Mouse (Mus musculus) B cell, adult 2 months (primary cell): ENCODE results near the gene Stx7.
"Not testable (repeated sequence)": the region's sequence is repeated elsewhere in the genome, so short reads cannot be mapped to it uniquely, and the experiment has no call there.

ENCODE experiments used
- DNase-seq, 2 experiments: peaks; one replicate each; pipeline ENCODE4 v3.0.0; 2022

Stx7 gene

DNA sequence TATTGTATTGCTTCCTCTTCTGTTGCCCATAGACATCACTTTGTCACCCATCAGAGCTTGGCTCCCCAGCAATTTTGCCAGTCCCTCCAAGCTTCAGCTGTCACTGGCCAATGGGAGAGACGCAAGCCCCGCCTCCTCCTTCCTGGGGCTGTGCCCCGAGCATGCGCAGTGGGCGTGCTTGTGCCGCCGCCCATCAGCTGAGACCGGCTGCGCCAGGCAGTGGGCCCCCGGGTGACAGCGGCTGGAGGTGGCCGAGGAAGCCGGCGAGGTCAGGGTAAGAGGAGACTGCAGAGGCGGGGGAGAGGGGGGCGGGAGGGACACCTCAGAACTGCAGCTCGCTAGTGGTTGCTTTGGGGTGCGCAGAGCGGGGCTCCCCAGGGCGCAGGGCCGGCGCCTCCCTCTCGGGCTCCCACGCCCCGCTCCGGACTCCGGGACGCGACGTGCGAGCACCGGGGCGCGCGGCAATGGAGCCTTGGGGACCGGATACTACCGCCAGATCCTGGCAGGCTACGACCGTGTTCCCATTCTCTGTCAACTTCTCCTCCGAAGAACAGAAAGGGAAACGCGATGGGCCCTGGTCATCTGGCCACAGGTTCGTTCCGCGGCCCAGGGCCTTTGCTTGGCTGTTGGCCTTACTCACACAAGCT, at the start of gene Stx7:
Stx7 (plus strand) TSS at position 168 of the 647 bp plus-strand sequence.
- peak; percentile 93 for DNase-seq

DNA sequence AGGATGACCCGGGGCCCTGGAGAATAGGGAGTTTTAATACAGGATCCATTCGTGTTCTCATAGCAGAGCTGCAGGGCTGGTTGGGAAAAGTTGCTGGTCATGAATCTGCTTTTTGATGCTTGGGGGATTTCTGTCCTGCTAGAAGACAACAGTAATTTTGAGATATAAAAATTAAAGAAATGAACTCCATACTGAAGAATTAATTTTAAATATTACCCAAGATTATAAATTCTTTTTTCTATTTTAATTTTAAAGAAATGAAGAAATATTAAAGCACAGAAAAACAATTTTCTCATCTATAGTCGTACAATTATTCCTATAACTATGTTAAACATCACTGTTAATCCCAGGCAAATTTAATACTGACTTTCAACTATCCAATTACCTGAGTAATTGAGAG, 47.3 kb upstream of the Stx7 start, which contains the start of gene Taar8c:
Taar8c (minus strand) TSS at position 101 of the 400 bp plus-strand sequence.
- not testable (repeated sequence) for DNase-seq

DNA sequence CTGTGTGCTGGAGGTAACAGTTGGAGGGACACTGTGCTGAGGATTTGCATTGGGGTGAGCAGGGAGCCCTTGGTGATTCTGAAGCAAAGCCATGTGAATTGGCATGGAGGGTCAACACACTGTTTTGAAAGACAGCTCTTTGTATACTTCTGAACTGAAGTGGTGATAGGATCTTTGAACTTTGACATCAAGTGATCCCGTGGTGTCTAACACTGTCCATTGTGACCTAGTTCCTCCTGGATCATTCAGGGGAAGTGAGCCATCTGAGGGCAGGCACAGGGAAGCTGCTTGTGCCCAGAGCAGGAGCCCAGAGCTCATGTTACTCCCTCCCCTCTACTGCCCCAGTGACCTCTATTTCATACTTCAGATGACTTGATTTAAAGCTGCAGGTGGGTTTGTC, 45.8 kb upstream of the Stx7 start:
- not testable (repeated sequence) for DNase-seq

DNA sequence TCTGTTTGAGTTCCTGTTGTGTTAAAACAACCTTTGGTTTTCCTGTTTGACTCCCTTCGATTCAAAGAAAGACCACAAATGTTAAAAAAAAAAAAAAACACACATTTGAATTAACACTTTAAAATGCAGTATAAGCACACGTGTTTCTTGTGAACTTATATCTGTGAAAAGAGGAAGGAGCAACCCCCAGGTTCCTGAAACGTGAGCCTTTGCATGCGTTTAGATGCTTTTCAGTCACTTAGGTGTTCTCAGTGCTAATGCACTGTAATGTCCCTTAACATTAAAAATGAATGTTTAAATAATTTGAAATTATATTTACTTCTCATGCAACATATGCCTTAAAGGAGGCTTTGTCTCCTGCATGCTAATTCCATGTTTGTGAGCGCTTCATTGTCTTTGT, 41.4 kb upstream of the Stx7 start:
- no peak for DNase-seq

DNA sequence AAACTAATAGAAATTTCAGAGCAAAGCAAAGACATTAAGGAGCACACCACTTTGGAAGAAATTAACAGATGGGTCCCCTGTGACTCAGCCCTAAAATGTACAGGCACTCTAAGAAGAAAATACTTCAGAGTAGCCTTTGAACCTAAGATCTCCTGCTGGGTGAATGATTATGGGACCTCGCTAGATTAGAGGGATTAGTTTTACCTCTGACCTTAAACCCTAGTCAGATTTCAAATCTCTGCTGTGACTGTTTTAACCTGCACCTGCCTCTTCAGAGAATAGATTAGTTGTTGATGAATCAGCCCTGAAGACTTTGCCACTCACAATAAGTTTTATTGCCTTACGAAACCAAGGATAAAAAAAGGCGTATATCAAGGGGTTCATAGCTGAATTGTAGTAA, 40.9 kb upstream of the Stx7 start:
- DNase-seq: no peak

DNA sequence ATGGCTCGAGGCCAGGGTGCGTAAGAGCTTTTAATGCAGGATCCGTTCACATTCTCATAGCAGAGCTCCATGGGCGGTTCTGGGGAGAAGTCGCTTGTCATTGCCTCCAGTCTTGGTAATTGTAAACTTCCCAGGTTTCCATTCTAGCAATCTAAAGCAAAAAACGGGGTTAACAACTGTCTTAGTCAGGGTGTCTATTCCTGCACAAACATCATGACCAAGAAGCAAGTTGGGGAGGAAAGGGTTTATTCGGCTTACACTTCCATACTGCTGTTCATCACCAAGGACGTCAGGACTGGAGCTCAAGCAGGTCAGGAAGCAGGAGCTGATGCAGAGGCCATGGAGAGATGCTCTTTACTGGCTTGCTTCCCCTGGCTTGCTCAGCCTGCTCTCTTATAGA, 39.7 kb upstream of the Stx7 start, which contains the start of gene Taar9:
Taar9 (minus strand) TSS at position 101 of the 400 bp plus-strand sequence.
- DNase-seq: not testable (repeated sequence)

DNA sequence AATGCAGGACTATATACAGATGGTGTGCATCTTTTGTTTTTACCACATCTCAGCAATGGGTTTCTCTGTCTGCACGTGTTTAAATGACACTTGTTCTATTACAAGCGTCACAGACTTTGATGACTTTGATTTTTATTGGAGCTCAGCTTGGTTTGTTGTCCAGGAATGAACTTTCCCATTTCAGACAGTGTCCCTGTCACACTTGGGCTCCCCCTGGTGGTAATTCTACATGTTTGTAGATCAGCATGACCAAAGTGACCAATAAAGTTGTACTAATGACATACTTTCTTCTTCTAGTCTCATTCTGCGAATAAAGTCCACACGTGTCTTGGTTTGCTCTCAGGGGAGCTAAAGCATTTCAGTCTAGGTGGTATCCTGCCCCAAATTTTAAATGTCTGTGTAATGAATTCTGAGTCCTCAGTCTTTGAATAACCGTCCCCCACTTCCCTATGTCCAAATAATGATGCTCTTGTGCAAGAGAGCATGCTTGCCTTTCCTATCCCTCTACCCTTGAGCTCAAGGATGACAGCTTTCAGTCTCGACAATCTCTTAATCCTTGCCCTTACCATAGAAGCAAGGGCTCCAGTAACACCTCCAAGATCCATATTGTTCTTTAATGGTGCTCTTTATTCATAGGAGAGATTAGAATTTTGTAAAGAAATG, 37.9 kb upstream of the Stx7 start:
- peak; percentile 41 to 50 for DNase-seq

DNA sequence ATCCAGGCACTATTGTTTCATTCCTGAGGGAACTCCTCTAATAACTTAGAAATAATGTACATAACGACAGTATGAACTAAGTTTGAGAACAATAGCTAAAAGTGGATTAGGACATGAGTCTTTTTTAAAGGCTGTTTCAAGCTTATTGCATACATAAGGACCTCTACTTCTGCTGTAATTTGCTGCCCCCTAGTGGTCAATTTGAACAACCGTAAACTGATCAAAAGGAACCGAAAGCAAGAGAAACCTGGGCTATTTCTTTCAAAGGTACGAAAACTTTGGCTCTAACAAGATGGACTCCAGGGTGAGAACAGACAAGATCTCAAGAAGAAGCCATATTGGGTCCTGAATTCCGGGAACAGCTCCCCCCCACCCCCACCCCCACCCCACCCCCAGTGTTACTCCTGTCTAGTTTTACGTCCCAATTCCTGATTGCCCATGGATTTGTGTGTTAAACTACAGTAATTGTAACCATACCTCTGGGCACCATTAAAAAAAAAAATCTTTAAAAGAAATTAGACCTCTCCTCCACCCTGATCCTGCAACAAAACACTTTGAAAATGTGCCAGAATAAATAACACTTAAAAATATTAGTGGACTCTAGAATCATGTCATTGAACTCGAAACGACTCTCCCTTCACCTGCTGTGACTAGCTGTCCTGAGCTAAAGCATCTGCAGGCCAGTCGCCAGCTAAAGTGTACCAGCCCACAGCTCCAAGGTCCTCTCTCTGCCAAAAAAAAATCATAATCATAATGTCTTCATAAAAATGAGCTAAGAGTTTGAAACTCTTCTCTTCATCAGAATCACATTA, 17.4 kb upstream of the Stx7 start:
- peak; percentile 80 to 84 for DNase-seq

DNA sequence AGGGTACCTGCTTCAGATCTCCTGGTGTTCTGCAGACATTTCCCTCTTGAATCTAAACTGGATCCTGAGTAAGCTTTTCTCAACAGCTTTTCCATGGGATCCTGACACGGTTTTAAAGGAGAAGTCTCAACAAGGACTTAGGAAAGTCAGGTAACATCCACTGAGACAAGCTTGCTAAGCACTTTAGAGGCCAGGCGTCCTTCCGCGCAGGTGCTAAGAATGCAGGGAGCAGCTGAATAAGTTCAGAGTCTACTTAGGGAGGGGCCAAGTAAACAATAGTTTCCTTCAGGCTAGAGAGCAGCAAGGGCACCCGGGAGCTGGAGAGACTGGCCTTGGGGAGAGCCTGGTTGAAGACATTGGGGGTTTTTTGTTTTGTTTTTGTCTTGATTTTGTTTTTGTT, 16.8 kb upstream of the Stx7 start:
- DNase-seq: no peak

DNA sequence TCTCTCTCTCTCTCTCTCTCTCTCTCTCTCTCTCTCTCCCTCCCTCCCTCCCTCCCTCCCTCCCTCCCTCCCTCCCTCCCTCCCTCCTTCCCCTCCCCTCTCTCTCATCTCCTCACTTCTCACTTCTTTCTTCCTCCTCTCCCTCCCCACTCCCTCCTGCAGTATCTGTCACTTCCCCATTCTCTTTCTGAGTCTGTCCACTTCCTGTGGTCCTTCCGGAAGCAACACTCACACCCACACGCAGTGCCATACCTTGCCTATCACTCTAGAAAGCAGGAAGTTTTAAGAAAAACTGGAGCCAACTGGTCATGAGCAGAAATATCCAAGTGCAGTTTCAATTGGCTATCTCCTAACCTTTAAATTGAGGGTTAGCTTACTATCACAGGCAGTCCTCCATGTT, 16.0 kb upstream of the Stx7 start:
- peak; percentile 25 to 42 for DNase-seq

DNA sequence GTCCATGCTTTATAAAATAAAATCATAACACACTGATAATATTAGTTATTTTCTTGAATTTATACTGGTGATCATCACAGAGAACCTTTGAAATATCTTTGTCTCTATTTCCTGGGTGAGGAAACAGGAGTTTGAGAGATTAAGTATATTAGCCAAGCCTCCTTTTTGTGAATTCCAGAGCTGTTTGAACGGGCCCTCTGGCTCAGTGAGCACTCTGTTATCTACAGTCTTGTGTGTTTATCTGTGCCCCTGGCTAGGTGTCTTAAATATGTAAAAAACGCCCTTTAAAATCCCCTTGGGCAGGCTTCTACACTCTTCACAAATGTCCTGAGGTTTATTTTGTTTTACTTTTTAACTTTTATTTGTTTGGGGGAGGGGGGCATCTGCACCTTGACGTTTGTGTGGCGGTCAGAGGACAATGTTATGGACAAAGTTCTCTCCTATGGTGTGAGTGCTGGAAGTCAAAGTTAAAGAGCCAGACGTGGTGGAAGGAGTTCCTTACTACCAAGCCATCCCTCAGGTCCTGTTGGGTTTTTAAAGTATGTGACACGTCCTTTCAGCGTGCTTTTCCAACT, 14.9 kb upstream of the Stx7 start:
- DNase-seq: no peak

DNA sequence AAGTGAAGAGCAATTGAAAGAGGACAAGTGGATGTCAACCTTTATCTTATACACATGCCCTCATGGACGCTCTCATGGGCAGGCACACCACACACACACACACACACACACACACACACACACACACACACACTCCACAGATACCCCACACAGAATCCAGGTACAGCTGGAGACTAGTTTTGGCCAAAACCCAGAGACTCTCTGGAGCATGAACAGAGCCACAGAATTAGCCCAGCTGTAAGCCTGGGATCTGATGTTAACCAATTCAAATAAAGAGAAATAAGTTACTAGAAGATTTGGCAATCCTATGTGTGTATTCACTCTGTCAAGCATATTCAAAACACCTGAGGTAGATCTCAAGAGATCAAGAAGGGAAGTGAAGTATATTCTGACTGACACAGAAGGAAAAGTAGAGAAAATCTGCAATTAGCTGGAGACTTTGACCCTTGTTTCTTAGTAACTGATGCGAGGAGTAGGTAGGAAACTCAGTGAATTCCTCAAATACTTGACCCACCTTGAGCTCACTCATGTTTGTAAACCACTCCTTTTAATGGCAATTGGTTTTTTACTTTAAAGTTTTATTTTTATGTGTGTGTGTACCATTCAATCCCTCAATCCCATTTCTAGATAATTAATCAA, 10.4 kb upstream of the Stx7 start:
- no peak for DNase-seq

DNA sequence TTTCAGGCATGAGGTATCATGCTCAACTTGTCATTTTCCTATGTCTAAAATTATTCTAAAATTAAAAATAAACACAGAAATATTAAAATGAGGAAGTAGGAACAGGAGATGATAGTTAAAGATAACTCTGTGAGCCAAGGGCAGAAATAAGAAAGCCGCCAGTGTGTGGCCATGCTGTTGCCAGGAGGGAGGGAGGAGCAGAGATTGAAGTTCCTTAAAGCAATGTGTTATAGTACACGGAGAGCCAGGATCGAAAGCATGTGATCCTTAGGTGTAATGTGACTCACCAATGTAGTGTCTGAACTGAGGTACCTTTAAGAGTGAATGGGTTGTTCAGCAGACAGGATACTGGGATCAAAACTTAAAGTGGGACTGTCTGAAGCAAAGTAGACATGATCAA, 6.4 kb upstream of the Stx7 start:
- no peak for DNase-seq

DNA sequence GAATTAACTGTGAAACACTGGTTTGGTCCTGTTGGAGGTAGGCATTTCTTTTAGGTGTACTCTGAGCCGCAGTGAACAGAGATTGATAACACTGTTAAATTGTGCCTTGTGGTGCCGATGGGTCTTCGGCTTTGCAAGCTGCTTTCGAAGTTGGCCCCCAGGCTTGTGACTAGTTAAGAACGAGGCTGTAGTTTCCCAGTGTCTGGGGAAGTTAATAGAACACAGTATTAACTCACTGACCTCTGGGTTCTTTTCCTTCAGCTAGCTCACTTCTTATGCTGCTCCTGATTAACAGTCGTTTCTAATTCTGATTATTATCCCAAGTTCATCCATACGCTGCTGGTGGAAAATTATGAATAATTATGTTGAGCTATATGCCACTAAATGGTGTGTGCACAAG, 984 bp downstream of the Stx7 start:
- no peak for DNase-seq

DNA sequence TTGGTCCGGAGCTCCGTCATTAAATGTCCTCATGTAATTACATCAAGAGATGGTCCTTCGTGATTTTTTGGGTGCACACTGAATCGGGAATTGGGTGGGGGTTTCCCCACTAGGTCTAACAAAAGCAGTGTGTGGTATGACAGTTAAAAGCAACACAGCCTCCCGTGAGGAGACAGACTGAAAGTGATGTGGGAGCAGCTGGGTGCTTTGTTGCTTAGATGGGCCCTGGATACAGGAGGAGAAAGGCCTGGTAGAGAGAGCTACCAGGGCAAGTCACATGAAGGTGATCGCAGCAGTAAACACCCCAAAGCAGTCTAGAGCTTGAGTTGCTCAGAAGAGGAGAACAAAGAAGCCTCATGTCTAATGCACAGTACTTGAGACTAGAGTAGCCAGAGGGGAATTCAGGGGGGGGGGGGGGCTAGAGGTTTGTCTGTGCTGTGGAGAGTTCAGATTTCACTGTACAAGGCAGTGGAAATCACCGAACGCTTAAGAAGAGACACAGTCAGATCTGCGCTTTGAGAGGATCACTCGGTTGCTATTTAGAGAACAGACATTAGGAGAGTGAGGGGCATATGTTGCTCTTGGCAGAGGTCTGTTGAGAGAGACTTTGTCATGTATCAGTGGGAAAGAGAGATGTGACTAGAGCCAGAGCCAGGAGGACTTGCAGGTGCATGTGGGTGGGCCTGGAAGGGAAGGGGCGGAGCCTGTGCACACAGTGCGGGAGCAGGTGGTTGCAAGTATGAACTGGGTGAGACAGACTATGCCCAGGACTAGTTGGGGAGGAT, 9.6 kb downstream of the Stx7 start:
- peak; percentile 55 for DNase-seq

DNA sequence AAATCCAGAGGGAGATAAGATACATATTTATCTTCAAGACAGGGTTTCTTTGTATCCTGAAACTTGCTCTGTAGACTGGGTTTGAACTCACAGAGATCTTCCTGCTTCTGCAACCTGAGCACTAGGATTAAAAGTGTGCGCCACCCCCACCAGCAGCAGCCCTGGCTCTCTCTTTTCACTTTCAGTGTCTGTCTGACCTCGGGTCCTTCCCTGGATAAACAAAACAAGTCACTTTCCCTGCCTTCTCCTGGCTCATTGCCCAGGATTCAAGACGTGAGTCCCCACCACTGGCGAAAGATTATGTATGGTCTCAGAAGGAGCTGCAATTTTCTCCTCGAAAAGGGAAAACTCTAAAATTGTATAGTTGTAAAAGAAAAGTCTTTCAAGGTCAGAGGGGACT, 10.5 kb downstream of the Stx7 start:
- DNase-seq: no peak

DNA sequence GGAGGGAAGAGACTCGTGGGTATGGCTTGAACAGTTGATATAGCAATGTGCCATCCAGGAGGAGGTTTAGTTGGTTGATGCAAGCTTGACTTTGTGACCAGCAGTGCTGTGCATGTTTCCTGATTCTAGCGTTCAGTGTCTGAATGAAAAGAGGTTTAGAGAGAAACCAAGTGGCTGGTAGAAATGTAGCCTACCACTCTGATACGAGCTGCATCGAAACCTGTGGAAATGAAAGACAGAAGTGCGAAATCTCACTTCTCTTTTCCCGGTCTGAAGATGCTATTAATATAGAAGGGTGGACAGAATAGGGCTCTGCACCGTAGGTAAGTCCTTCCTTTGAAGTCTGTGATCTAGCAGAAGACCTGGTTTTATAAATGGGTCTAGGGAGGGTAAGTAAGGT, 11.2 kb downstream of the Stx7 start:
- DNase-seq: peak; percentile 56

DNA sequence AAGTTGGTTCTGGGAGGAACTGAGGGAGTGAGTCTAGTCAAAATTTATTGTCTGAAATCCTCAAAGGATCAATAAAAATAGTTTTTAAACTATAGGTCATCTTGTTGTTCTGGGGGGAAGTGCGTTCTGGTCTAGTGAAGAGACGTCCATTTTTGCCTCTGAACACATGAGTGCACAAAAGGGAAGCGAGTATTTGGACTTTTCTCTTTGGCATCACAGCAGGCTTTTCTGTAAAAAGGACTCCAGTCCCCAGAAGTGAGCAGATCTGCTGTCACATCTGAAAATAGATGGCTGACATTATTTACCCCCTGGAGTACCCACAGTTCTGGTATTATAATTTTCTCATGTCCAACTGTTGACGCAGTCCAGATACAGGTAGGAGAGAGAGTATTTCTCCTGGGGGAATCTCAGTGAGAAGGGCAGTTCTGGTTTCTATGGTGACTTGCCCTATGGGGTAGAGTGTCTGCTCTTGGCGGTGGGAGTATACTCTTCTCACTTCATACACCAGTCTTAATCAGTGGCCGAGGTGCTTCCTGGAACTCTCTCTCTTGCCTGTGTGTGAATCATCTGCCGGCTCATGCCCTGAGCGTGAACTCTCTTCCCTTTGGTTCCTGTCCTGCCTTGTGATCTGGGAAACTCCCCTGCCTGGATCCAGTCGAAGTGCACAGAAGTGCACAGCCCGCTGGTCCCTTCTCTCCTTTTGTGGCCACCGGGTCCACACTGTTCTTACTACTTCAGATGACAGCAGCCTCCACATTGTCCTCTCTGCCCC, 15.2 kb downstream of the Stx7 start:
- DNase-seq: peak; percentile 51 to 63

DNA sequence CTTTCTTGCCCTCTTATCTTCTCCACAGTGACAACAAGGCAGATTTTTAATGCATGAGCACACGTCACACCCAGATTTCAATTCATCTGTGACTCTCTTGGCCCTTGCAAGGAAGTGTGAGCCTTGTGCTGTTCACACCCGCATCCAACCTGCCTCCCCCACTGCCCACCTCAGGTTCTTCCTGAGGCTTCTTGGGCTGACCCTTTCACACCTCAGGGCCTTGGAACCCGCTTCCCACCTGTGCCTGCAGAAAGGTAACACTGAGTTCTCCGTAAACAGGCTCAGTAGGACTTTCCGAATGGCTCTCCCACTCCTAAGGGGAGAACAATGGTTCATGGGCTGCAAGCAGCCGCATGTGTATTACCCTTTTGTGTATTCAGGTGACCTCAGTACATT, 15.8 kb downstream of the Stx7 start:
- no peak for DNase-seq

DNA sequence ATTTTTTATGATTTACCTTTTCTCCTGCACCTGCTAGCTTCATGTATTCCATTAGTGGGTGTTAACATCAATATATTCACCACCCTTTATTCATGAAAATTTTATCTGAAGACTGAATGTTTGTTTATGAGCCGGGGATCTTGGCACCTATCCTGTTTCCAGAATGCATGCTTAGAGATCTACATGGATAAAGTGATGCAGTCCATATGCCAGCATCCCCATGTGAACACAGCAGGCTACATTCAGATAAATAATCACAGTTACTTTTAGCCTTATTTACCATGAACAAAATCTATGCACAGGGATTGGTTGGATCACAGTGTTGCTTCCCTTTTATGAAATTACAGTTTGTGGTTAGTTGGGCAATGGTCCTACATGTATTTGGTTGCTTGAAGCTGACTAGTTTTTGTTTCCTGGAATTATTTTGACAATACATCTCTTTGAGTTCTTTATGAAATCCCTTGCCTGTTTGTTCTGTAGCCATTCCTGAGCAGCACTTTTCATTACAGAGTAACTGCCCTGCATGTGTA, 16.5 kb downstream of the Stx7 start:
- DNase-seq: no peak

DNA sequence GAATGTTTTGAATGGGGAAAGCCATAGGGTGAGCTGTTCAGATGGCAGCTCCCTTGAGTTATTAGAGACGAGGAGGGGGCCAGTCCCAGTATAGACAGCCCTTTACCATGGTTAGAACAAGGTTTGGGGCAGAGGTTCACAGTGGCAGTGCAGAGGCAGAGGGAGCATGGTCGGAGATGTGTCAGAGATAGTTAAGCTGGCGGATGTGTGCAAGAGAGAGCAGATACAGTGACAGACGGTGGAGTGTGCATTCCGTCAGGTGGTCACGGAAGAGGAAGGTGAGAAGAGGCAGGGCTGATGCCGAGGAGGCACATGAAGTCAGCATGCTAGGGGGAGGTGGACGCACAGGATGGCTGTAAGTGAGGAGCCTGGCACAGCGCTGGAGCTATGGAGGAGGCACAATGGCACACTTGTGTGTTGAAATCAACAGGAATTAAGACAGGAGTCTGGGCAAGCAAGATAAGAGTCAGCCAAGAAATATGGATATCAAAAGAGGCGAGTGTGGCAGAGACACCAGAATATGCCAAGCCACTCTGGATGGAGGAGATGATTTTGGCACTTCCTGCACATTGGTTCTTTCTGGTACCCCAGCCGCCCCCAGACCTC, 19.0 kb downstream of the Stx7 start:
- no peak for DNase-seq
